Mouse (Mus musculus) bone marrow macrophage, adult 2 months (primary cell): ENCODE measurements around the gene Myl10.

Source experiments
- CTCF ChIP-seq: IDR thresholded peaks from 2 replicates; pipeline ENCODE4 v1.5.1; 2012; ENCODE audit warnings: low read depth, mild to moderate bottlenecking, low read length, moderate library complexity
- POLR2A ChIP-seq: IDR thresholded peaks from 2 replicates; pipeline ENCODE4 v1.6.1; 2012; ENCODE audit warnings: mild to moderate bottlenecking, low read depth, low read length, borderline replicate concordance

- TF ChIP-seq CTCF (no peak), POLR2A (no peak)
These were observed 25.7 kb downstream of the Myl10 start for GRCm38 (mm10) chr5:136718656-136719055.
